Mouse (Mus musculus) midbrain, embryonic 15.5 days (tissue): ENCODE measurements around the gene H2al1e. TPM values are rescaled to one million over a fixed set of nuclear protein-coding genes. Genes with fewer than 3 reads are reported as not detected.
"Not testable (repeated sequence)": the region's sequence is repeated elsewhere in the genome, so short reads cannot be mapped to it uniquely, and the experiment has no call there.

Source experiments
- ATAC-seq: fragments of 200-750 bp; cut with Nextera tagmentation; replicated peaks from 2 replicates; pipeline ENCODE4 v1.8.0; 2017; ENCODE audit warnings: moderate TSS enrichment
- H3K27ac ChIP-seq: fragments of 300-500 bp; sonication (generic); 2 replicates; pipeline ENCODE4 v1.5.1; 2015; ENCODE audit warnings: mild to moderate bottlenecking, inconsistent platforms
- H3K27me3 ChIP-seq: fragments of 300-500 bp; sonication (generic); replicated peaks from 2 replicates; pipeline ENCODE4 v1.6.1; 2015; ENCODE audit warnings: inconsistent platforms
- H3K36me3 ChIP-seq: fragments of 300-500 bp; sonication (generic); replicated peaks from 2 replicates; pipeline ENCODE4 v1.6.1; 2015; ENCODE audit warnings: inconsistent platforms
- H3K4me1 ChIP-seq: fragments of 300-500 bp; sonication (generic); 2 replicates; pipeline ENCODE4 v1.6.1; 2015; ENCODE audit warnings: inconsistent platforms
- H3K4me2 ChIP-seq: fragments of 300-500 bp; sonication (generic); 2 replicates; pipeline ENCODE4 v1.6.1; 2015; ENCODE audit warnings: inconsistent platforms, mild to moderate bottlenecking, moderate library complexity
- H3K4me3 ChIP-seq: fragments of 300-500 bp; sonication (generic); 2 replicates; pipeline ENCODE4 v1.5.1; 2015; ENCODE audit warnings: mild to moderate bottlenecking, inconsistent platforms
- H3K9ac ChIP-seq: fragments of 300-500 bp; sonication (generic); 2 replicates; pipeline ENCODE4 v1.6.1; 2015; ENCODE audit warnings: mild to moderate bottlenecking, inconsistent platforms
- H3K9me3 ChIP-seq: fragments of 300-500 bp; sonication (generic); 2 replicates; pipeline ENCODE4 v1.6.1; 2016; ENCODE audit warnings: inconsistent platforms
- WGBS: fragments of 180-500 bp; shearing (Covaris S2); methylation state at CpG from one replicate; pipeline ENCODE4 v1.1.7; 2015; ENCODE audit warnings: mixed read lengths; 5-methylcytosine and 5-hydroxymethylcytosine counted together
- polyA plus RNA-seq: library from polyadenylated mRNA; unstranded; fragments of >200 nt; fragmentation: Nextera tagmentation; extraction: Ambion mirVana; gene quantifications from 2 replicates; pipeline ENCODE4 v1.2.1, GENCODE M21; 2015

H2al1e gene
- polyA plus RNA-seq, result not detected in 2 replicates

GRCm38 (mm10) chrX:11311634-11312033 is at the start of gene H2al1e:
TSS of gene H2al1e (plus strand) at chrX:11311934.
- not testable (repeated sequence) for H3K27me3 ChIP-seq, H3K4me3 ChIP-seq, H3K27ac ChIP-seq, H3K9me3 ChIP-seq, H3K4me2 ChIP-seq, ATAC-seq, H3K36me3 ChIP-seq, H3K9ac ChIP-seq, H3K4me1 ChIP-seq
- WGBS, result no CpG with 5 or more reads among the region's 3 CpGs

GRCm38 (mm10) chrX:11264918-11265317 is 46.8 kb upstream of the H2al1e start:
- Histone ChIP-seq H3K4me2 (no peak overlapping the region), H3K27me3 (no peaks in the 10 kb centered on the region), H3K36me3 (no peaks in the 10 kb centered on the region), H3K27ac (no peak overlapping the region), H3K4me3 (no peak overlapping the region), H3K4me1 (no peaks in the 10 kb centered on the region), H3K9me3 (no peaks in the 10 kb centered on the region), H3K9ac (no peak overlapping the region)
- no peak for ATAC-seq
- 86% methylated on average over 8 of the region's 8 CpGs for WGBS

DNA sequence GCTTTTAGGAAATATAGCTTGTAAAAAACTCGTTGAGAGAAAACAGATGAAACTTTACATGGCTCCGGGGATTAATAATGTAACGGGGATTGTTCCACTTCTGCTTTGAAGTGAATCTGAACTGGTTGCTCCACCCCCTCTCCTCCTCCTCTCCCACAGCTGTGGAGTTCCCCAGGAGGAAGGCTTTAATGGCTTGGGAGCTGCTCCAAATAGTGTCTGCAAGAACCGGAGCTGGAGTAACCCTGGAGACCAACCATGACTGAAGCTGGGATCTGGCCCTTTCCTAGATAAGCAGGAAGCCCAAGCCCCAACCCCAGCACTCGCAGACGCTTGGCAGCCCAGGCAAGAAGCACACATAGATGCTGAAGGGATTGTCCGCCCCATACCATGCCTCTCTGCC is 43.9 kb upstream of the H2al1e start:
- 65% methylated on average over 7 of the region's 7 CpGs for WGBS

GRCm38 (mm10) chrX:11269074-11269473 is 42.7 kb upstream of the H2al1e start:
- Histone ChIP-seq H3K36me3 (no peaks in the 10 kb centered on the region), H3K4me1 (no peaks in the 10 kb centered on the region), H3K4me2 (no peak overlapping the region), H3K4me3 (no peak overlapping the region), H3K9ac (no peak overlapping the region), H3K27ac (no peak overlapping the region), H3K27me3 (no peaks in the 10 kb centered on the region), H3K9me3 (no peaks in the 10 kb centered on the region)
- 82% methylated on average over 3 of the region's 3 CpGs for WGBS
- no peak for ATAC-seq

More for the DNA sequence above, 43.9 kb upstream of the H2al1e start:
- H3K27ac ChIP-seq, result no peak overlapping the region
- ATAC-seq, result no peak
- no peaks in the 10 kb centered on the region for H3K9me3 ChIP-seq
- no peak overlapping the region for H3K4me3 ChIP-seq
- H3K4me1 ChIP-seq, result no peaks in the 10 kb centered on the region
- H3K27me3 ChIP-seq, result no peaks in the 10 kb centered on the region
- H3K4me2 ChIP-seq, result no peak overlapping the region
- H3K36me3 ChIP-seq, result no peaks in the 10 kb centered on the region
- H3K9ac ChIP-seq, result no peak overlapping the region

- Histone ChIP-seq H3K9me3 (no peaks in the 10 kb centered on the region), H3K4me2 (no peak overlapping the region), H3K9ac (no peak overlapping the region), H3K36me3 (no peaks in the 10 kb centered on the region), H3K4me1 (no peaks in the 10 kb centered on the region), H3K27ac (no peak overlapping the region), H3K4me3 (no peak overlapping the region), H3K27me3 (no peaks in the 10 kb centered on the region)
- ATAC-seq, result no peak
- WGBS, result 85% methylated on average over 3 of the region's 3 CpGs
These were observed 38.5 kb upstream of the H2al1e start for GRCm38 (mm10) chrX:11273190-11273589.

- Histone ChIP-seq H3K4me2 (no peak overlapping the region), H3K4me1 (no peaks in the 10 kb centered on the region), H3K27me3 (no peaks in the 10 kb centered on the region), H3K4me3 (no peak overlapping the region), H3K9me3 (no peaks in the 10 kb centered on the region), H3K27ac (no peak overlapping the region), H3K36me3 (no peaks in the 10 kb centered on the region), H3K9ac (no peak overlapping the region)
- no peak for ATAC-seq
- WGBS, result 80% methylated on average over 6 of the region's 6 CpGs
These were observed 34.7 kb upstream of the H2al1e start for GRCm38 (mm10) chrX:11277083-11277482.

DNA sequence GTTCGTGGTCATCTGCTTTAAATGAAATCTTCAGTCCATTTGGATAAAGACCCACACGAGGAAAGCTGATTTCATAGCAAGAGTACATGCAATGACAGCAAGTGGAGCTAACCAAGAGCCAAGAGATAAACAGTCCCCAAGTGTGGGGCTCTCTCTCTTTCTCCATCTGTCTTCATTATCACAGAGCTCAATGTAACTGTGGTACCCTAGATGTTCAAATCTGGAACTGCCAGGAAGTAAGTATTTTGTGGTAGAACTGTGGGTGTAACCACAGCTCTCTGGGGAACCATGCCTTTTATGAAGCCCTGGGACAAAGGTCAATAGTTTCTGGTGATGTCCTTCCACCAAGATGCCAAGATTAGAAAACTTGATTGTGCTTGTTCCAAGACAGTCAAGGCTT is 31.0 kb upstream of the H2al1e start:
- no peaks in the 10 kb centered on the region for H3K9me3 ChIP-seq
- no peaks in the 10 kb centered on the region for H3K27me3 ChIP-seq
- no peak overlapping the region for H3K27ac ChIP-seq
- no peak for ATAC-seq
- no peaks in the 10 kb centered on the region for H3K4me1 ChIP-seq
- WGBS, result 75% methylated on average over 2 of the region's 2 CpGs
- no peaks in the 10 kb centered on the region for H3K36me3 ChIP-seq
- H3K4me2 ChIP-seq, result no peak overlapping the region
- H3K4me3 ChIP-seq, result no peak overlapping the region
- no peak overlapping the region for H3K9ac ChIP-seq

DNA sequence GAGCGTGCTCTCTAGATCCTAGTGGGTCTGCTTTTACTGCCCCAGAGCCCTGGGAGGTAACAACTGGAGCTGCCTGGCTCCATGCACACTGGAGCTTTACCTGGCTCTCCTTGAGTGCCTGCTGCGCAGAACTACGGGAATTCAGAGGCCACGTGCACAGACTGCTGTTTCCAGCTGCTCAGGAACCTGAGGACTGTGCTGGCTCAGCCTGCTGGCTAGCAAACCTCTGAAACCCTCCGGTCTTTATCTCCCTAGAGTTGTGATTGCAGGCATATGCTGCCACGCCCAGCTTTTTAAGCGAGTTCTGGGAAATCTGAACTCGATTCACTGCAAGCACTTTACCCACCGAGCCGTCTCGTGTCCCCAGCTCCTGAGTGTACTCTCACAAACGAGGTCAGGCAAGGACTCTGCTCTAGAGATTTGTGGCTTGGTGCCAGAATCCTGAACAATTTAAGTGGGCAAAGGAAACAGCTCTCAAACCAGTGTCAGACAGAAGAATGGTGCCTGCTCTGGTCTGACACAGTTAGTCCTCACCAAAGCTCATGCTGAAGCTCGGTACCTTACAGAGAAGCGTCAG is 23.3 kb upstream of the H2al1e start:
- WGBS, result 75% methylated on average over 14 of the region's 14 CpGs

GRCm38 (mm10) chrX:11289244-11289643 is 22.5 kb upstream of the H2al1e start:
- ATAC-seq, result no peak
- Histone ChIP-seq H3K4me2 (no peak overlapping the region), H3K36me3 (no peaks in the 10 kb centered on the region), H3K4me1 (no peaks in the 10 kb centered on the region), H3K9ac (no peak overlapping the region), H3K9me3 (no peaks in the 10 kb centered on the region), H3K4me3 (no peak overlapping the region), H3K27me3 (no peaks in the 10 kb centered on the region; the same call in 1 of the 2 replicates), H3K27ac (no peak overlapping the region)
- 50% methylated on average over 4 of the region's 4 CpGs for WGBS

More for the DNA sequence above, 23.3 kb upstream of the H2al1e start:
- no peak overlapping the region for H3K4me3 ChIP-seq
- no peaks in the 10 kb centered on the region; the same call in 1 of the 2 replicates for H3K27me3 ChIP-seq
- H3K36me3 ChIP-seq, result no peaks in the 10 kb centered on the region
- H3K9me3 ChIP-seq, result no peaks in the 10 kb centered on the region
- no peak overlapping the region for H3K4me2 ChIP-seq
- no peaks in the 10 kb centered on the region for H3K4me1 ChIP-seq
- no peak for ATAC-seq
- H3K27ac ChIP-seq, result no peak overlapping the region
- no peak overlapping the region for H3K9ac ChIP-seq

DNA sequence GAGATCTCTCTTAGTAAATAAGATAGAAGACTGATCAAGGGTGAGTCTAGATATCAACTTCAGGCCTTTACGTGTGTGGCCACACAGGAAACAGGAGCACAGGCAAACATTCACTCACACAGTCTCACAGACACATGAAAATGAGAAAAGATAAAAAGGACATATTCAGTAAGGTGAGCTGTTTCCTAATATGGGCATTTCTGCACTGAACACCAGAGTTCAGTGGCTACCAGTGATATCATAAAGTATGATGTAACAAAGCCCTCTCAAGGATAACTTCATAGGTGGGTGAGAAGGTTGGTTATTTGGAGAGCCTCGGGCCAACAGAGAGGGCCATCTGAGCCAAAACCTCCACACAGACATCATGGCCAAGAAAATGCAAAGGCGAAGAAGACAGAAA is 12.8 kb upstream of the H2al1e start, which contains the start of gene H2al1a:
Gene H2al1a, plus strand, starts transcription at position 301 of the 400 bp plus-strand sequence.
- not testable (repeated sequence) for H3K27me3 ChIP-seq, H3K4me3 ChIP-seq, H3K4me1 ChIP-seq, H3K27ac ChIP-seq, H3K4me2 ChIP-seq, H3K9ac ChIP-seq, H3K9me3 ChIP-seq, H3K36me3 ChIP-seq, ATAC-seq
- WGBS, result no CpG with 5 or more reads among the region's 3 CpGs

DNA sequence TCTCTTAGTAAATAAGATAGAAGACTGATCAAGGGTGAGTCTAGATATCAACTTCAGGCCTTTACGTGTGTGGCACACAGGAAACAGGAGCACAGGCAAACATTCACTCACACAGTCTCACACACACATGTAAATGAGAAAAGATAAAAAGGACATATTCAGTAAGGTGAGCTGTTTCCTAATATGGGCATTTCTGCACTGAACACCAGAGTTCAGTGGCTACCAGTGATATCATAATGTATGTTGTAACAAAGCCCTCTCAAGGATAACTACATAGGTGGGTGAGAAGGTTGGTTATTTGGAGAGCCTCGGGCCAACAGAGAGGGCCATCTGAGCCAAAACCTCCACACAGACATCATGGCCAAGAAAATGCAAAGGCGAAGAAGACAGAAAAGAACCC is 9.6 kb upstream of the H2al1e start, which contains the start of gene H2al1b:
Gene H2al1b, plus strand, starts transcription at position 301 of the 400 bp plus-strand sequence.
- ATAC-seq, H3K27ac ChIP-seq, H3K4me3 ChIP-seq, H3K36me3 ChIP-seq, H3K4me2 ChIP-seq, H3K27me3 ChIP-seq, H3K9ac ChIP-seq, H3K9me3 ChIP-seq, H3K4me1 ChIP-seq: not testable (repeated sequence)
- WGBS, result 100% methylated on average over 1 of the region's 3 CpGs

- H3K36me3 ChIP-seq, H3K9ac ChIP-seq, H3K4me3 ChIP-seq, H3K4me1 ChIP-seq, H3K9me3 ChIP-seq, ATAC-seq, H3K27me3 ChIP-seq, H3K4me2 ChIP-seq, H3K27ac ChIP-seq: not testable (repeated sequence)
- 91% methylated on average over 1 of the region's 6 CpGs for WGBS
These were observed 6.4 kb upstream of the H2al1e start, which contains the start of gene H2al1c for GRCm38 (mm10) chrX:11305355-11305754. TSS of gene H2al1c (plus strand) at chrX:11305655.

DNA sequence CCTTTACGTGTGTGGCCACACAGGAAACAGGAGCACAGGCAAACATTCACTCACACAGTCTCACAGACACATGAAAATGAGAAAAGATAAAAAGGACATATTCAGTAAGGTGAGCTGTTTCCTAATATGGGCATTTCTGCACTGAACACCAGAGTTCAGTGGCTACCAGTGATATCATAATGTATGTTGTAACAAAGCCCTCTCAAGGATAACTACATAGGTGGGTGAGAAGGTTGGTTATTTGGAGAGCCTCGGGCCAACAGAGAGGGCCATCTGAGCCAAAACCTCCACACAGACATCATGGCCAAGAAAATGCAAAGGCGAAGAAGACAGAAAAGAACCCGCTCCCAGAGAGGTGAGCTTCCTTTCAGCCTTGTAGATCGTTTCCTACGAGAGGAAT is 3.2 kb upstream of the H2al1e start, which contains the start of gene H2al1d:
Gene H2al1d, plus strand, starts transcription at position 301 of the 400 bp plus-strand sequence.
- ATAC-seq, H3K9me3 ChIP-seq, H3K27ac ChIP-seq, H3K4me1 ChIP-seq, H3K4me2 ChIP-seq, H3K9ac ChIP-seq, H3K4me3 ChIP-seq, H3K27me3 ChIP-seq, H3K36me3 ChIP-seq: not testable (repeated sequence)
- WGBS, result no CpG with 5 or more reads among the region's 6 CpGs
